Mouse (Mus musculus): ENCODE measurements around the gene Olfr639. TPM values are rescaled to one million over a fixed set of nuclear protein-coding genes. Genes with fewer than 3 reads are reported as not detected.
"Not testable (repeated sequence)": the region's sequence is repeated elsewhere in the genome, so short reads cannot be mapped to it uniquely, and the experiment has no call there.

The Olfr639 gene
- total RNA-seq (2021): under 1 TPM in 1 of 2 experiments, not detected in 1; 0.03 TPM
- long read RNA-seq, experiment 1: 0 reads
- long read RNA-seq, experiment 2: 0 reads

DNA sequence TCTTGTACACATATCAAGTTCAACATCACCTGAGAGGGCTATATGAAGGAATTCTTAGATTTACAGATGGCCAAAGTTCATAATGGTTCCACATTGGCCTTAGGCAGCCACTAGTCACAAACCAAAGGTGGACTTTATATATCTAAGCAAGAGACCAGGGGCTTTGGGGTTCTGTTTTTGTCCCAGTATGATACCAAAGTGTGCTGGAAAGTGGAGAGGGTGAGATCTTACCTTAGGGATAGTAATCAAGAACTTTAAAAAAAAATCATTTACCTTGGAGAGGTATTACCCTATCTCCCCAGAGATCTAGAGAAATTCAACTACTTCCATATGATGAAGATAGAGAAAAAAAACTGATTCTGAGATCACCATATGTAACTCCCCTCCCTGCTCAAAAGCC, at the start of gene Olfr639:
Gene Olfr639, minus strand, starts transcription at position 101 of the 400 bp plus-strand sequence.
- DNase-seq: no peak
- Histone ChIP-seq H3K27ac (no peak within 1 kb of the TSS), H3K4me3 (no peak within 1 kb of the TSS)
- intact Hi-C loops (cut with DNase I): no loop called here
- TF ChIP-seq CTCF (IDR thresholded peaks at IDR 0.05): no peak

DNA sequence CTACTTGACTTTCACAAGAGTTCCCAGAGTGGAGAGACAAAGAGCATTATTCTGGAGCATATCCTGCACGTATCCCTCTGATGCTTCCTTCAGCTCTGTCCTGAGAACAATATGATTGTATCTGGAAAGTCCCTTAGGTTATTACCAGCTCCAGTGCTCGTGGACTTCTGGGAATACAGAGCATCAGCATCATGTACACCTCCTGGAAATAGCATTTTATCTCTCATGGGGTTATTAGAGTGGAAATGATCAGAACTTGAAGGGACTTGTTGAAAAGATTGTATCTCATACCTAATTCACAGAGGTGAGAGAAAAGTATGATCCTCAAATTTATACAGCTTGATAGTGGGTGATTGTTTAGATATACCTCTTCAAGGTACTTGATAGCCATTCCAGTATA, 44.2 kb upstream of the Olfr639 start, which contains the start of gene 4930516K23Rik:
Gene 4930516K23Rik, minus strand, starts transcription at position 101 of the 400 bp plus-strand sequence.
- no peak for TF ChIP-seq CTCF (IDR thresholded peaks at IDR 0.05)
- intact Hi-C loops (cut with DNase I): no loop called here
- H3K4me3 ChIP-seq: no peak within 1 kb of the TSS
- H3K27ac ChIP-seq: no peak within 1 kb of the TSS
- no peak for DNase-seq

DNA sequence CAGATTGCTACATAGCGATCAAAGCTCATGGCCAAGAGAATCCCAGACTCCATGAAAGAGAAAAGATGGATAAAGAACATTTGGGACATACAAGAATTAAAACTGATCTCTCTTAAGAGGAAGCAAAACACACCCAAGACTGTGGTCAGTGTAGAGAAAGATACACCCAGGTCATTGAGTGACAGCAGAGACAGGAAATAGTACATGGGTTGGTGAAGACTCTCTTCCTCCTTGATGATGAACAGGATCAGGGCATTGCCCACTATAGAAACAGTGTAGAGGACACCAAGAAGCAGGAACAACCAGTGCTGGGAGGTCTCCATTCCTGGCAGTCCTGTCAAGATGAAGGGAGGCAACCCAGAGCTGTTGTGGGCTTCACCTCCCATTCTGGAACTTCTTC, 42.1 kb upstream of the Olfr639 start:
- intact Hi-C loops (cut with DNase I): no loop called here
- Histone ChIP-seq H3K4me3 (no peak overlapping the region), H3K27ac (no peak overlapping the region)
- no peak for TF ChIP-seq CTCF (IDR thresholded peaks at IDR 0.05)
- DNase-seq: no peak

DNA sequence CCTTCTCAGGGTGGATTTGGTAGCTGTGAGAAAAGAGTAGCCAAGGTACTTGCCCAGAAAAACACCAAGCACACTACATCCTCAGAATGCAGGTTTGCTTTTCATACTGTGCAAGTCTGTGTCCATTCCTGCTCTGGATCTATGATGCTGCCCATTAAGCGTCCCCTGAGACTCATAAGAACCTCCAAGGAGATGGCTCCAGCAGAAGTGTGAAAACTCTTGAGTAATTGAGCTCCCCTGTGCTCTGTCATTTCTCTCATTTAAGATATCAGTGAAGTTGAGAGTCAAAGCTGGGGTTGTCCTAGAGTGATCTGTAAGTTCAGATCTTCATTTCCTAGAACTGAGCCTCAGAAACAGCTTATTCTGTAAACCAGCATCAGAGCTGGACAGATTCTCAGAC, 35.5 kb upstream of the Olfr639 start, which contains the start of gene Olfr642:
Gene Olfr642, minus strand, starts transcription at position 101 of the 400 bp plus-strand sequence.
- DNase-seq: no peak
- H3K27ac ChIP-seq: no peak within 1 kb of the TSS
- intact Hi-C loops (cut with DNase I): no loop called here
- no peak within 1 kb of the TSS for H3K4me3 ChIP-seq
- TF ChIP-seq CTCF (IDR thresholded peaks at IDR 0.05): no peak

DNA sequence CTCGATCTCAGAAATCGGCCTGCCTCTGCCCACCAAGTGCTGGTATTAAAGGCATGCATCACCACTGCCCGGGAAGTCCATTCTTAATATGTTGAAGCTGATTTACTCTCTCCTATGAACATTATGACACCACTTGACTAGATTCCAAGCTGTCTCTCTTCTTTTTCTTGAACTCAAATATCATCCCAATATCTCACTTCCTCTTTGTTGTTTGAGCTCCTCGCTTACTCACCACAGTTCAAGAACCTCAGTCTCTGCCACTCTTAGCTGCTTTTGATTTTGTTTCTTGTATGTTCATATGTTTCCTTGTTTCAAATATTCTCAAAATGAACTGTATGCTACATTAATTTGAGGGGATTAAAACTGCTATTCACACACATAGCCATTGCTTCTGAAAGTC, 33.6 kb upstream of the Olfr639 start:
- Histone ChIP-seq H3K4me3 (no peak overlapping the region), H3K27ac (no peak overlapping the region)
- no peak for TF ChIP-seq CTCF (IDR thresholded peaks at IDR 0.05)
- intact Hi-C loops (cut with DNase I): no loop called here
- no peak for DNase-seq

DNA sequence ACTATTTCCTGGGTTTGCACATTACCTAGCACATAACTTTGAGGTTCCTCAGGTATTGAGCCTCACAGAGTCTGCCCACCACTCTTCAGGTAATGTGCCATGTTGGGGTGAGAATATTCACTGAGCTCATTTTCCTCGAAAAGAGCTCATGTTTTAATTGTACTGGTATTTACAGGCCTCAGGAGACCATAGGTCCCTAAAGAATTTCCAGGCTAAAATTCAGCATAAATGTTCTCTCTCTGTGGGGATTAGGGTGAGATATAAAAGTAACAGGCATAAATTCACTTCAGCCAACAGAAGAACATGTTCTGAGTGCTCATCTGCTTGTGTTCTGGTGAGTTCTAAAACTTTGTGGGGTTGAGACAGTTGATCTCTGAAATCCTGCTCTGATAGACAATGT, 18.0 kb upstream of the Olfr639 start, which contains the start of gene Olfr641:
Gene Olfr641, plus strand, starts transcription at position 301 of the 400 bp plus-strand sequence.
- no peak within 1 kb of the TSS for H3K27ac ChIP-seq
- intact Hi-C loops (cut with DNase I): no loop called here
- no peak for DNase-seq
- no peak for TF ChIP-seq CTCF (IDR thresholded peaks at IDR 0.05)
- H3K4me3 ChIP-seq: no peak within 1 kb of the TSS

DNA sequence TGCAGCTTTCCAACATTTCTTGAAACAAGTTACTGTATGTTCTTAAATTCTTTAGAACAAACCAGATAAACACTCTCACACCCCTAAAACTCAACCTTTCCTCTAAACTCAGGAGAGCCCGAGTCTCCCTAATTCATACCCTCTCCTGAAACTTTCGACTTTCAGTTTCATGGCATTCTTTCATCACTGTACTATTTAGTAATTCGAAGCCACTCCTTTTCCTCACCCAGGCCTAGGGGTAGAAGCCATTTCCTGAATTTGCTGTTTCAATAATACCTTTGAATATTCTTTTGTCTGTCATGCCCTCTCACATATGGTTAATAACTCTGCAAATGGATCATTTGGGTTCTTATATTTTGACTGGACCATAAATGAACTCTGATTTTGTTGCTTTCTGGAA, 9.9 kb upstream of the Olfr639 start:
- no peak overlapping the region for H3K27ac ChIP-seq
- intact Hi-C loops (cut with DNase I): no loop called here
- no peak for DNase-seq
- no peak for TF ChIP-seq CTCF (IDR thresholded peaks at IDR 0.05)
- H3K4me3 ChIP-seq: no peak overlapping the region

DNA sequence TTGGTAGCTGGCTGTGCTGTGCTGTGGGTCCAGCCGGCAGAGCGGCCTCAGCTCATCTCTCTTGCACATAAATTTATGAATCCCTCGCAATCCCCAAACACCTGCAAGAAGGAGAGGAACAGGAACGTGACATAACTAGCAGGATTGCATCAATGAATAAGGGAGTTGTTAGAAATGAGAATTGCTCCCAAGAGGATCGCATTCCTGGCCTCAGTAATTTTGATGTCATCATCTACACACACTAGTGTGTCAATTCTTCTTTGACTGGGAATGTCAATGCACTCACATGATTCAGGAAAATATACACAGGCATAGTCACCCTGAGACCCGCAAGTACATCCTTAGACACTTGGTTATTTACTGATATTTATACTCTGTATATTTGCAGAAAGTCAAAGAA, 8.4 kb upstream of the Olfr639 start, which contains the start of gene Olfr640:
Gene Olfr640, minus strand, starts transcription at position 101 of the 400 bp plus-strand sequence.
- no peak for TF ChIP-seq CTCF (IDR thresholded peaks at IDR 0.05)
- intact Hi-C loops (cut with DNase I): no loop called here

DNA sequence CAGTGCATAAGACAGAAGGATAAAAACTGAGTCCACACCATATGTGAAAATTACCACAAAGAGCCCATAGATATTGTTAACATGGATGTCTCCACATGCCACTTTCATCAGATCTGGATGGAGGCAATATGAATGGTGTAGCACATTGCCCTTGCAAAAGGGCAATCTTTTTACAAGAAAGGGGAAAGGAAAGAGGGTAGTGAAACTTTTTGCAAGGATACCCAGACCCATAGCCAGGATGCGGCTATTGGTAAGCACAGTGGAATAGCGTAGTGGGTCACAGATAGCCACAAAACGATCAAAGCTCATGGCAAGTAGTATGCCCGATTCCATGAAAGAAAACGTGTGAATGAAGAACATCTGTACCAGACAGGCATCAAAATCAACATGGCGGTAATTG, 4.5 kb upstream of the Olfr639 start:
- no peak overlapping the region for H3K27ac ChIP-seq
- H3K4me3 ChIP-seq: no peak overlapping the region
- DNase-seq: no peak
- intact Hi-C loops (cut with DNase I): no loop called here
- no peak for TF ChIP-seq CTCF (IDR thresholded peaks at IDR 0.05)

More for the DNA sequence above, 8.4 kb upstream of the Olfr639 start, which contains the start of gene Olfr640:
- DNase-seq: no peak
- no peak within 1 kb of the TSS for H3K27ac ChIP-seq
- H3K4me3 ChIP-seq: no peak within 1 kb of the TSS

DNA sequence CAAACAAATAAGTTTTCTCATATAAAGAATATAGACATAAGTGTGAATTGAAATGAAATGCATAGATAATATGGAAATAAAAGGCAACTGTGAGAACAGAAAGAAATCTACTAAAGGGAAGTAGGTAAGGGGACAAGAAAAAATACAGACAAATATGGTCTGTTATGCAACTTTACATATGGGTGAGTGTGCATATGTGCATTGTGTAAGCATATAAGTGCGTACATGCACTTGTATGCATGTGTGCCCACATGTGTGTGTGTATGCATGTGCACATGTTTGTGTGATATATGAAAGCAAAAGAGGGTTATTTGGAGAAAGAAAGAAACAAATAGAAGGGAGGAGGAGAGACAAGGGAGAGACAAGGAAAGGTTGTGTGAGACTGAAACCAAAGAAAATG, 1.9 kb upstream of the Olfr639 start:
- Histone ChIP-seq H3K4me3 (no peak overlapping the region), H3K27ac (no peak overlapping the region)
- intact Hi-C loops (cut with DNase I): no loop called here
- DNase-seq: no peak
- no peak for TF ChIP-seq CTCF (IDR thresholded peaks at IDR 0.05)

DNA sequence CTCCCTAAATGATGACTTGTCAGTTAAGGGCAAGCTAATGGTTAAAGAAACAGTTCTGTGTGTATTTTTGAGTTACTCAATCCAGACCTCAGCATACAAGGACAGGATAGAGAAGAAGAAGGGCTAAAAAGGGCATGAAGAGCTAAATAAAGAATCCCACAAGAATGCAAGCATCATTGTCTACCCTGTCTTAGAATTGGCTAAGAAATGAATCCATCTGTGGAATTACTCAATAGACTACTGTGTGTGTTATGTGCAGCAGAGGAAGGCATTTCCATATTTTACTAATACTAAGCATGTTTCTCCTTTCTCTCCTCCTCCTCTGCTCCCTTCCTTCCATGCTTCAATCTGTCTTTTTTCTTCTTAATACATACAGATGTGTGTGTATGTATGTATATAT, 18.0 kb downstream of the Olfr639 start:
- intact Hi-C loops (cut with DNase I): no loop called here
- Histone ChIP-seq H3K27ac (no peak overlapping the region), H3K4me3 (no peak overlapping the region)
- DNase-seq: no peak
- no peak for TF ChIP-seq CTCF (IDR thresholded peaks at IDR 0.05)

DNA sequence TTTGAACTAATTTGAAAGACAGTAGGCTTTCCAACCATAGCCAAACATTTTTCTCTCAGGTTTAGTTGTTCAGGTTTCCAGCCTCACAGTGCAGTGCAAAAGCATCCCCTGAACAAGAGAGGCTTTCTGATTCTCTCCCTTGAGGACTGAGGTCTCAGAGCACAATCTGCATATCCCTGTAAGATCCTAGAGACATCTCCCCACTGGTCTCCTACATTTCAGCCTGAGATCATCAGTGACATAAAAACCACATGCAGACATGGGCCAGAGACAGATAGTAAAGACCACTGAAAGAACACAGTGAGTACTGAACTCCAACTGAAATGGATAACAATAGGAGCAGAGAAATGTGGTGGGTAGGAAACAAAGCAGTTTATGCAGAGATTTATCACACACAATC, 18.7 kb downstream of the Olfr639 start, which contains the start of gene Olfr638:
Gene Olfr638, plus strand, starts transcription at position 301 of the 400 bp plus-strand sequence.
- H3K27ac ChIP-seq: no peak within 1 kb of the TSS
- no peak for TF ChIP-seq CTCF (IDR thresholded peaks at IDR 0.05)
- H3K4me3 ChIP-seq: no peak within 1 kb of the TSS
- intact Hi-C loops (cut with DNase I): no loop called here
- no peak for DNase-seq

DNA sequence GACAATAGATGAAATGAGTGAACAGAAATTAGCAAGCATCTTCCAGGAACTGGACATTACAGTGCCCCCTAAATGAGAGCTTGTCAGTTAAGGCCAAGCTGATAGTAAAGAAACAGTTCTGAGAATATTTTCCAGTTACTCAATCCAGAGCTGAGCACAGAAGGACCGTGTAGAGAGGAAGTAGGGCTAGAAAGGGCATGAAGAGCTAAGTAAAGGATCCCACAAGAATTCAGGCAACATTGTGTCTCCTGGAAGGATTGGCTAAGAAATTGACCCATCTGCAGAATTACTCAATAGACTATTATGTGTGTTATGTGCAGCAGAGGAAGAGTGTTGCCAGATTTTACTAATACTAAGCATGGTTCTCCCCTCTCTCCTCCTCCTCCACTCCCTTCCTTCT, 45.3 kb downstream of the Olfr639 start:
- DNase-seq: no peak
- Histone ChIP-seq H3K27ac (no peak overlapping the region), H3K4me3 (no peak overlapping the region)
- no peak for TF ChIP-seq CTCF (IDR thresholded peaks at IDR 0.05)
- intact Hi-C loops (cut with DNase I): no loop called here

DNA sequence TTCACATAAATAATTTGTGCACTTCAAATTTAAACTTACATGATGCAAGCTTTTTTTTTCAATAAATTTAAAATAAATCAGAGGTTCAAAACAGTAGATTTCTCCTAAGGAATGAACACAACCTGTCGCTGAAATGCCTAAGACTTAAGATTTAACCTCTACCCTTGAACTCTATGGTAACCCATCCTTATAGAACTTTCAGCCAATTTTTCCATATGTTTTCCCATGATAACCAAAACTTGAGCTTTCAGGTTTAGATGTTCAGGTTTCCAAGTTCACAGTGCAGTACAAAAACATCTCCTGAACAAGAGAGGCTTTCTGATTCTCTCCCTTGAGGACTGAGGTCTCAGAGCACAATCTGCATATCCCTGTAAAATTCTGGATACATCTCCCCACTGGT, 46.3 kb downstream of the Olfr639 start, which contains the start of gene Olfr635:
Gene Olfr635, plus strand, starts transcription at position 301 of the 400 bp plus-strand sequence.
- no peak within 1 kb of the TSS for H3K4me3 ChIP-seq
- no peak for TF ChIP-seq CTCF (IDR thresholded peaks at IDR 0.05)
- intact Hi-C loops (cut with DNase I): no loop called here
- no peak for DNase-seq
- H3K27ac ChIP-seq: no peak within 1 kb of the TSS

DNA sequence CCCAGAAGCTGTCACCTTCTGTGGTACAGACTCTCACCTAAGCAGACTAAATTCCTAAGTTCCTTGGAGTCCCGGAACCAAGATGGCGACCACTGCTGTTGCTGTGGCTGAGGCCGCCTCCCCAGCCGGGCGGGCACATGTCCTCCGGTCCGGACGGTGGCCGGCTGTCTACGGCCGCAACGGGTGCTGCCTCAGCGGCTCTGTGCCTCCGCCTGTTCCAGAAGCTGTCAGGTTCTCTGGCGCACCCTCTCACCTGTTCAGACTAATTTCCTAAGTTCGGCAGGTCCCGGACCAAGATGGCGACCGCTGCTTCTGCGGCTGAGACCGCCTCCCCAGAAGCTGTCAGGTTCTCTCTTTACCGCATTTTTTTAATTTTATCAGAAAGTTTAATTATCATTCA, 50.2 kb downstream of the Olfr639 start:
- DNase-seq; intact Hi-C loops (cut with DNase I); H3K27ac ChIP-seq; H3K4me3 ChIP-seq: not testable (repeated sequence)

All from gastrocnemius, adult 2 months (tissue).